Mouse (Mus musculus) induced T-regulatory cell, adult 2 months (primary cell): ENCODE measurements around the gene Gpr85.

Experiments used
- DNase-seq: peaks from one replicate; pipeline ENCODE4 v3.0.0-alpha.2; 2012; ENCODE audit warnings: low read depth

Gpr85 gene

GRCm38 (mm10) chr6:13816661-13817060 lies 23.1 kb downstream of the Gpr85 start:
- DNase-seq, result no peak

DNA sequence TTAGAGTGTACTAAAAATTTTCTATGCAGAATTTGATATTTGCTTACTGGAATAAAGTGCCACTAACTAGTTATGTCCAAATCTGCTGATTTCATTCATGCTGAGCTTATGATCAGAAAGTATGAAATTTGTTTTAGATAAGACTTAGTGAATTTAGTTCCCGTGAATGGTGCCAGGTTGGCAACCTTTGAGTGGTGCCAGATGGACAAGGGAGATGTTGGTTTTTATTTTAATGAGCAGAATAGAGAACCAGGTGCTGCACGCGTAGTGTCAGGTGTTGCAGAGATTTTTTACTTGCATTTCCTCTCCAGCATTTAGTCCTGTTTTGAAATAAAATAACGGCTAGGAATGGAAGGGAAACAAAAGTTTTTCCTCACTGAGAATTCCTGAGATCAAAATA lies 27.6 kb downstream of the Gpr85 start:
- DNase-seq, result no peak

DNA sequence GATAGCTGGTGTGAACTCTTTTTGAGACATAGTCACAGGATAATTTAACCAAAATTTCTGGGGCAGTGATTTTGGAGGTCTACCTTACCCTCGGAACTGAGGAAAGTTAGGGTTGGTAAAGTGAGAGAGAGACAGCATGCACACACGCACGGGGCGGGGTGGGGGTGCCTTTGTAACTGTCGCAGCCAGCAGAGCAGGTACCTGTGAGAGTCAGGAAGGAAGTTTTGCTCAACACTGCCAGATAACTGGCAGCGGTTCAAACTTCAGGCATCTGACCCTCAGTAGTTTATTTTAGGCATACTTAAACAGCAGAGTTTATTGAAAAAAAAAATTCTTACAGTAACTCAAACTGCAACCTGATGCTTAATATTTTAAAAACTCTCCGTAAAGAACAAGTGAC lies 39.7 kb downstream of the Gpr85 start:
- DNase-seq, result no peak

- no peak for DNase-seq
Measured at GRCm38 (mm10) chr6:13797389-13797788, 42.4 kb downstream of the Gpr85 start.
